Mouse (Mus musculus): ENCODE results near the gene Rab14.
A peak's percentile ranks its signal among the peaks of the same experiment; 100 is the strongest.

DNA sequence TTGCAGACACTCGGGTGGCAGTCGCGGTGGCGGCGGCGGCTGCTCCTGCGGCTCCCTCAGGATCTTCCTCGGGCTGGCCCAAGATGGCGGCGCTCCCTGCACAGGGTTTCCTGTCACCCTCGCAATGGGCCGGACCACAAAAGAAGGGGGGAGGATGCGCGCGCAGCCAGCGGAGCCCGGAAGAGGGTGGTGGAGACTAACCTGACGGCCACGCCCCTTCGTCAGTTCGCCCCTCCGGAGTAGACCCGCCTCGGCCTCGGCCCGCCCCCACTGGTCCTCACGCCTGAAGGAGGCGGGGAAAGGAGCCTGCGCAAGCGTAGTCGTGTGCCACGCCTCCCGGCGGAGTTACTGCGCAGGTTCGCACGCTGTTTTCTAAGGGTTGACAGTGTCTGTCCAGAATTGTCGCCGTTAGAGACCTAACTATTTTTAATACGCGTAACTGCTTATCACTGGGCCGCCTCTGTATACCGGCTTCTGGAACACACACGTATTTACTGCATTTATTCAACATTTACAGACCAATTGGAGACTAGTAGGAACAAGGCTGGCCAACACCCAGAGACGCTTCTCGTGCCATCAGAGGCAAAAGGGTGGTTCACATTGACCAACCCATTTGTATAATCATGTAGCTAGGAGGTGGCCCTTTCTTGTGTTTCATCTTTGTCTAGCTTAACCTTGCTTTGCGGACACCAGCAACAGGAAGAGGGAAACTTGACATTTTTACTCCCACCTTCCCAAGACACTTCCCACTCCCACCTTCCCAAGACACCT is at the start of gene Rab14:
- TF ChIP-seq USF1 (IDR thresholded peaks at IDR 0.05; ENCODE audit: low read depth): no peak
- peak; percentile 66 for TF ChIP-seq POLR2A (IDR thresholded peaks at IDR 0.05; ENCODE audit: insufficient read length, low read depth)
- no peak for TF ChIP-seq MYOG (IDR thresholded peaks at IDR 0.05; ENCODE audit: control insufficient read depth in 1 of 3, insufficient read depth in 1 of 3, insufficient read length in 2 of 3, low read depth in 2 of 3)
- no peak for TF ChIP-seq TCF12 (IDR thresholded peaks at IDR 0.05; ENCODE audit: insufficient read depth, poor library complexity, severe bottlenecking)
- TF ChIP-seq MAX (IDR thresholded peaks at IDR 0.05; ENCODE audit: low read depth): no peak
- no peak for TF ChIP-seq CEBPB (IDR thresholded peaks at IDR 0.05; ENCODE audit: insufficient read depth, poor library complexity, severe bottlenecking)
- TF ChIP-seq MYOD1 (IDR thresholded peaks at IDR 0.05; ENCODE audit: control insufficient read depth in 1 of 3, insufficient read length in 2 of 3, low read depth in 2 of 3): no peak
- TF ChIP-seq POLR2AphosphoS2 (IDR thresholded peaks at IDR 0.05; ENCODE audit: insufficient read length, low read depth): peak; percentile 78
- TF ChIP-seq REST (IDR thresholded peaks at IDR 0.05; ENCODE audit: insufficient read depth, insufficient read length): no peak
- peak; percentile 1 for TF ChIP-seq E2F4 (IDR thresholded peaks at IDR 0.05; ENCODE audit: insufficient read depth)
- peak; percentile 58 for TF ChIP-seq SRF (IDR thresholded peaks at IDR 0.05; ENCODE audit: control insufficient read depth, insufficient read length, low read depth)
